Mouse (Mus musculus) embryonic fibroblast, embryonic 13.5 days (primary cell): Measurements from ENCODE around the gene Arhgef33. TPM values are rescaled to one million over a fixed set of nuclear protein-coding genes. Genes with fewer than 3 reads are reported as not detected.

Experiments used
- H3K27ac ChIP-seq: 2 replicates; pipeline ENCODE4 v1.5.1; 2012; ENCODE audit warnings: low read length, control low read depth, inconsistent platforms; ENCODE audit not compliant: insufficient read depth
- H3K4me1 ChIP-seq: 2 replicates; pipeline ENCODE4 v1.6.1; 2011; ENCODE audit warnings: low read length; ENCODE audit not compliant: control insufficient read depth, insufficient read depth
- H3K4me3 ChIP-seq: 2 replicates; pipeline ENCODE4 v1.5.1; 2011; ENCODE audit warnings: mild to moderate bottlenecking, control low read depth, low read length; ENCODE audit not compliant: insufficient read depth
- CTCF ChIP-seq: IDR thresholded peaks from 2 replicates; pipeline ENCODE4 v1.5.1; 2011; ENCODE audit warnings: mild to moderate bottlenecking, control low read depth, low read length, moderate library complexity, borderline replicate concordance; ENCODE audit not compliant: insufficient read depth
- POLR2A ChIP-seq: IDR thresholded peaks from 2 replicates; pipeline ENCODE4 v1.6.1; 2011; ENCODE audit warnings: low read depth, mild to moderate bottlenecking, control low read depth, low read length, moderate library complexity
- polyA plus RNA-seq: library from polyadenylated mRNA; stranded (reverse); fragments of >200 nt; gene quantifications from 2 replicates; pipeline ENCODE4 v1.2.4, GENCODE M21; 2011; ENCODE audit warnings: low read depth; ENCODE audit not compliant: missing spikeins, insufficient read length

Arhgef33 gene
- polyA plus RNA-seq, 1 experiment: 1.1 TPM

- Histone ChIP-seq H3K4me1 (no peaks in the 10 kb centered on the region), H3K27ac (no peak overlapping the region), H3K4me3 (no peak overlapping the region)
- TF ChIP-seq POLR2A (no peak), CTCF (no peak)
Measured at GRCm38 (mm10) chr17:80390024-80390423, 82.8 kb downstream of the Arhgef33 start.

- peak overlapping the region; percentile 11 for H3K4me3 ChIP-seq
- no peaks in the 10 kb centered on the region for H3K4me1 ChIP-seq
- H3K27ac ChIP-seq: no peak overlapping the region
- 0 out of 2 replicates have a peak, but pooled peaks have one; percentile 14 for TF ChIP-seq POLR2A
- peak; percentile 48; the same call in 1 of the 2 replicates for TF ChIP-seq CTCF
Measured at GRCm38 (mm10) chr17:80391423-80392403, 84.5 kb downstream of the Arhgef33 start.

- no peak overlapping the region for H3K4me3 ChIP-seq
- H3K4me1 ChIP-seq: no peaks in the 10 kb centered on the region
- no peak overlapping the region for H3K27ac ChIP-seq
- TF ChIP-seq CTCF (no peak), POLR2A (no peak)
Measured at GRCm38 (mm10) chr17:80398243-80398642, 91.0 kb downstream of the Arhgef33 start.

- Histone ChIP-seq H3K4me1 (no peaks in the 10 kb centered on the region), H3K4me3 (no peak overlapping the region), H3K27ac (no peak overlapping the region)
- TF ChIP-seq CTCF (no peak), POLR2A (no peak)
Measured at GRCm38 (mm10) chr17:80411182-80411581, 104.0 kb downstream of the Arhgef33 start.

- H3K27ac ChIP-seq: no peak overlapping the region
- TF ChIP-seq CTCF: no peak
- no peak for TF ChIP-seq POLR2A
- no peak overlapping the region for H3K4me3 ChIP-seq
- H3K4me1 ChIP-seq: no peaks in the 10 kb centered on the region
Measured at GRCm38 (mm10) chr17:80418572-80419210, 111.5 kb downstream of the Arhgef33 start.

- H3K4me3 ChIP-seq: no peak overlapping the region
- TF ChIP-seq CTCF: no peak
- no peak for TF ChIP-seq POLR2A
- H3K27ac ChIP-seq: no peak overlapping the region
- no peaks in the 10 kb centered on the region for H3K4me1 ChIP-seq
Measured at GRCm38 (mm10) chr17:80420998-80421397, 113.8 kb downstream of the Arhgef33 start.

GRCm38 (mm10) chr17:80426171-80426570 is 119.0 kb downstream of the Arhgef33 start:
- no peak overlapping the region for H3K27ac ChIP-seq
- no peak overlapping the region for H3K4me3 ChIP-seq
- no peak for TF ChIP-seq POLR2A
- TF ChIP-seq CTCF: no peak

GRCm38 (mm10) chr17:80426901-80427300 is 119.7 kb downstream of the Arhgef33 start:
- no peak overlapping the region for H3K4me3 ChIP-seq
- TF ChIP-seq CTCF (no peak), POLR2A (no peak)
- H3K4me1 ChIP-seq: no peaks in the 10 kb centered on the region

More at GRCm38 (mm10) chr17:80426171-80426570, 119.0 kb downstream of the Arhgef33 start:
- H3K4me1 ChIP-seq: no peaks in the 10 kb centered on the region

GRCm38 (mm10) chr17:80427966-80428365 is 120.8 kb downstream of the Arhgef33 start:
- Histone ChIP-seq H3K4me1 (no peaks in the 10 kb centered on the region), H3K4me3 (no peak overlapping the region), H3K27ac (no peak overlapping the region)
- no peak for TF ChIP-seq CTCF

More at GRCm38 (mm10) chr17:80426901-80427300, 119.7 kb downstream of the Arhgef33 start:
- no peak overlapping the region for H3K27ac ChIP-seq

GRCm38 (mm10) chr17:80431997-80432396 is 124.8 kb downstream of the Arhgef33 start:
- TF ChIP-seq CTCF: no peak
- no peak for TF ChIP-seq POLR2A
- Histone ChIP-seq H3K4me3 (no peak overlapping the region), H3K27ac (no peak overlapping the region), H3K4me1 (no peaks in the 10 kb centered on the region)
